Mouse (Mus musculus) cortical plate, adult 2 months (tissue): Measurements from ENCODE around the gene Cbx2. TPM values are rescaled to one million over a fixed set of nuclear protein-coding genes. Genes with fewer than 3 reads are reported as not detected.

Source experiments
- H3K27ac ChIP-seq: fragments of 200-500 bp; 2 replicates; pipeline ENCODE4 v1.5.1; 2012; ENCODE audit warnings: low read length, control low read depth, inconsistent platforms; ENCODE audit not compliant: insufficient read depth
- H3K4me1 ChIP-seq: fragments of 200-500 bp; 2 replicates; pipeline ENCODE4 v1.6.1; 2011; ENCODE audit warnings: low read length; ENCODE audit not compliant: control insufficient read depth, insufficient read depth
- H3K4me3 ChIP-seq: fragments of 200-500 bp; 2 replicates; pipeline ENCODE4 v1.5.1; 2011; ENCODE audit warnings: mild to moderate bottlenecking, low read length, control low read depth; ENCODE audit not compliant: insufficient read depth
- CTCF ChIP-seq: fragments of 200-500 bp; IDR thresholded peaks from 2 replicates; pipeline ENCODE4 v1.5.1; 2011; ENCODE audit warnings: mild to moderate bottlenecking, control low read depth, low read length; ENCODE audit not compliant: insufficient read depth; ENCODE audit errors: extremely low read depth
- POLR2A ChIP-seq: fragments of 200-500 bp; IDR thresholded peaks from 2 replicates; pipeline ENCODE4 v1.6.1; 2011; ENCODE audit warnings: mild to moderate bottlenecking, low read length, control low read depth; ENCODE audit not compliant: insufficient read depth; ENCODE audit errors: extremely low read depth
- polyA plus RNA-seq: library from polyadenylated mRNA; depleted of rRNA; stranded (reverse); fragments of >200 nt; gene quantifications from 2 replicates; pipeline ENCODE4 v1.2.3, GENCODE M21; 2012; rRNA removed

Cbx2 gene
- polyA plus RNA-seq: 2.6 and 2.8 TPM in 2 replicates

DNA sequence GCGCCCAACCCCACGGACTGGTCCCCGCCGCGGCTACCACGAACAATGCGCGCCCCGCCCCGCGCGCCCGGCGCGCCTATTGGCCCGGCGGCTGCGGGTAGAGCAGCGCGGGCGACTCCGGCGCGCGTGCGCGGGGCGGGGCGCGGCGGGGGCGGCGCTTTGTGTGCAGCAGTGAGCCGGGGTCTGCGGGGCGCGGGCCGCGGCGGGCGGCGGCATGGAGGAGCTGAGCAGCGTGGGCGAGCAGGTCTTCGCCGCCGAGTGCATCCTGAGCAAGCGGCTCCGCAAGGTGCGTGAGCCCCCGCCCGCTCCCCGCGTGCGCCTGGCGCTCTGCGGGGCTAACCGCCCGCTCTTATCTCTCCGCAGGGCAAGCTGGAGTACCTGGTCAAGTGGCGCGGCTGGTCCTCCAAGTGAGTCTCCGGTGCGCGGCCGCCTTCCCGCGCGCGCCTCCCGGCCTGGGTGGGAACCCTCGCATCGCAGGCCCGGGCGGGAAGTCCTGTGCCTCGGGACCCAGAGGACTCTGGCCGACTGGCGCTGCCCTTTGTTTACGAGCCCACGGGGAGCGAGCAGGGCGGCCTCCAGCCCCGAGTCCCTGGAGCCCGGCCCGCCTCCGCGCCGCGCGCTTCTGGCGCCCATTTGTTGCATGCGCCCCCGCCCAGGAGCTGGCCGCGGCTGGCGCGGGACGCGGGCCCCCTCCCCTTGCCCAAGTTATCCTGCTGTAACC, at the start of gene Cbx2:
Gene Cbx2, plus strand, starts transcription at position 68 of the 721 bp plus-strand sequence.
- no peak within 1 kb of the TSS for H3K27ac ChIP-seq
- peak within 1 kb of the TSS; percentile 68 for H3K4me3 ChIP-seq
- H3K4me1 ChIP-seq: no peaks in the 10 kb centered on the region
- TF ChIP-seq POLR2A: no peak
- TF ChIP-seq CTCF: no peak

GRCm38 (mm10) chr11:118974340-118974739, 48.4 kb upstream of the Cbx2 start:
- no peak for TF ChIP-seq POLR2A
- TF ChIP-seq CTCF: no peak

DNA sequence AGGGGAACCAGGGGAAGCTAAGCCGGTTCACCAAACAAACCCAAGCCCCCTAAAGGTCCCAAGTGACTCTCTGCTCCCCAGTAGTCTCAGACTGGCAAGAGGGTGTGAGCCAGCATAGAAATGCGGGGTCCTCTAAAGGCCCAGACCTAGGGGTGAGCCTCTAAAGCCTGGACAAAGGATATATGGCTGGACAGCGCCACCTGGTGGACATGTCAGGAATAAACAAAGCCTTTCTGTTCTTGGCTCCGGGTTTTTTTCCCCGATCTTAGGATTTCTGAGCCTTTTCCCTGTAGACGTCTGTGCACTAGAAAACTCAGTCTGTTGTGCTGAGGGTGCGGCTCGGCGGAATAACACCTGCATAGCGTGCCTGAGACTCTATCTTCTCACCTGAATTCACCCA, 47.3 kb upstream of the Cbx2 start:
- TF ChIP-seq POLR2A (no peak), CTCF (peak; percentile 86)
- H3K4me1 ChIP-seq: no peaks in the 10 kb centered on the region
- no peak overlapping the region for H3K4me3 ChIP-seq
- H3K27ac ChIP-seq: no peak overlapping the region

More at GRCm38 (mm10) chr11:118974340-118974739, 48.4 kb upstream of the Cbx2 start:
- no peak overlapping the region for H3K27ac ChIP-seq
- no peak overlapping the region for H3K4me3 ChIP-seq
- H3K4me1 ChIP-seq: no peaks in the 10 kb centered on the region

- H3K4me3 ChIP-seq: no peak overlapping the region
- H3K27ac ChIP-seq: no peak overlapping the region
- no peaks in the 10 kb centered on the region for H3K4me1 ChIP-seq
- TF ChIP-seq CTCF (no peak), POLR2A (no peak)
Observed at GRCm38 (mm10) chr11:118975917-118976316, 46.8 kb upstream of the Cbx2 start.

DNA sequence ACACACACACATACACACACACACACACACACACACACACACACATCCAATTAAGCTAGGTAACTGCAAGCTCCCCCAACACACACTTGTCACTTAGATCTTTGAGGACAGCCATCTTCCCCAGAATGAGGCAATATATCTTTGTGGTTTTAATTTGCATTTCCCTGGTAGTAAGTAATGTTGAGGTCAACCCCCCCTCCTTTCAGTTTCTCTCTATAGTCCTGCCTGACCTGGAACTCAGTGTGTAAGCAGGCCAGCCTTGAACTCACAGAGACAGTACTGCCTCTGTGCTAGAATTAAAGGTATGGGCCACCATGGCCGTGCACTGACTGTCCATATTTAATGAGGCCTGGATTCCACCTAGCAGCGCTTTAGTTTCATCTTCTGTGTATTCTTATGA, 42.4 kb upstream of the Cbx2 start:
- TF ChIP-seq POLR2A (no peak), CTCF (no peak)
- no peak overlapping the region for H3K4me3 ChIP-seq
- no peaks in the 10 kb centered on the region for H3K4me1 ChIP-seq
- H3K27ac ChIP-seq: no peak overlapping the region

GRCm38 (mm10) chr11:118981012-118981776, 41.6 kb upstream of the Cbx2 start:
- H3K27ac ChIP-seq: no peak overlapping the region
- H3K4me1 ChIP-seq: no peaks in the 10 kb centered on the region
- TF ChIP-seq CTCF: no peak
- TF ChIP-seq POLR2A: no peak
- H3K4me3 ChIP-seq: no peak overlapping the region

DNA sequence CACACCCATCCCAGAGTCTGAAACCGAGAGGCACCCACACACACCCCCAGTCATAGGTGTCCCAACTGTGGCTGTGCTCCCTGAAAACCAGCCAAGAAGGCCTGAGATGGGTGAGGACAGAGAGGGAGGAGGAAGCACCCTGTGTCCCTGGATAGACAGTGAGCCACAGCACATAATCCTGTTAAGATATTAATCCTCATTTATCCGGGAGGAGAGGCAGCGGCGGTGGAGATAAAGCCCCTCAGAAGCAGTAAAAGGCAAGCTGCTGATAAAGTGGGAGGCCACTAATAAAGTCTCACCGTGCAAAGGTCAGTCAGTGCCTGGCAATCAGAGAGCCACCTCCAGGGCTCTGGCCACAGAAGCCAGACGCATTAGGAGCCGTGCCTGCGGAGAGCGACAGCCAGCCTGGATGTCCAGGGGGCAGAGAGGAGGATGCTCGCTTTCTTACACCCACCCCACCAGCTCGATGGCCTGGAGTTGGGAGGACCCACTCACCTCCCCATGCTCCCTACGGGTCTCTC, 40.1 kb upstream of the Cbx2 start:
- no peak for TF ChIP-seq CTCF
- TF ChIP-seq POLR2A: no peak
- Histone ChIP-seq H3K4me1 (no peaks in the 10 kb centered on the region), H3K27ac (no peak overlapping the region), H3K4me3 (no peak overlapping the region)

DNA sequence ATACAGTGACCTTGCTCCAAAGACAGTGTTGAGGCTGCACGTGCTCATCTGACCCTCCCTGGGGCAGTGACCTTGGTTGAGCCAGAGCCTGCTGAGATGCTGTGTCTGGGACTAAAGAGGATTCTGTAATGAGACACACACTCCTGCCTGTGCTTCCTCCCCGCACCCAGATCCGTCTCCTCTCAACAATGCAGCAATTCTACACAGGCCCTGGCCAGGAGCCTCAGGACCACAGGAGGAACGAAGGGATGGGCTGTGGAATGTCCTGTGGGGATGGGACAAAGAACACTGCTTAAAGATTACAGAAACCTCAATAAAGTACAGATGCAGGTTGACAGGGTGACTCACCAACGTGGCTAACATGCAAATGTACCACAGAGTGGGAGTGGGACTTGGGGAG, 37.2 kb upstream of the Cbx2 start:
- no peak overlapping the region for H3K4me3 ChIP-seq
- H3K27ac ChIP-seq: no peak overlapping the region
- TF ChIP-seq CTCF: no peak
- TF ChIP-seq POLR2A: no peak
- no peaks in the 10 kb centered on the region for H3K4me1 ChIP-seq

- TF ChIP-seq POLR2A (no peak), CTCF (no peak)
- H3K4me3 ChIP-seq: no peak within 1 kb of the TSS
- H3K27ac ChIP-seq: no peak within 1 kb of the TSS
- H3K4me1 ChIP-seq: peaks cover 3% of the 10 kb centered on the region
Observed at GRCm38 (mm10) chr11:118987999-118988398, 34.8 kb upstream of the Cbx2 start, which contains the start of gene Enpp7. Gene Enpp7 (plus strand): TSS chr11:118988188.
